Mouse (Mus musculus) kidney, postnatal 0 days (tissue): ENCODE measurements around the gene Cspg4. TPM values are rescaled to one million over a fixed set of nuclear protein-coding genes. Genes with fewer than 3 reads are reported as not detected.

Source experiments
- ATAC-seq: fragments of 200-750 bp; cut with Nextera tagmentation; replicated peaks from 2 replicates; pipeline ENCODE4 v1.8.0; 2017; ENCODE audit warnings: low read depth, moderate number of reproducible peaks, moderate TSS enrichment, moderate library complexity; ENCODE audit not compliant: low FRiP score
- DNase-seq: peaks from one replicate; pipeline ENCODE4 v3.0.0-alpha.2; 2016; ENCODE audit warnings: low spot score
- H3K27ac ChIP-seq: fragments of 300-500 bp; sonication (generic); 2 replicates; pipeline ENCODE4 v1.5.1; 2014; ENCODE audit warnings: mild to moderate bottlenecking
- H3K27me3 ChIP-seq: fragments of 300-500 bp; sonication (generic); 2 replicates; pipeline ENCODE4 v1.6.1; 2014; ENCODE audit warnings: low read length, mixed read lengths; ENCODE audit not compliant: insufficient read depth
- H3K36me3 ChIP-seq: fragments of 300-500 bp; sonication (generic); 2 replicates; pipeline ENCODE4 v1.6.1; 2014; ENCODE audit warnings: low read length, mixed read lengths; ENCODE audit not compliant: insufficient read depth
- H3K4me1 ChIP-seq: fragments of 300-500 bp; sonication (generic); replicated peaks from 2 replicates; pipeline ENCODE4 v1.6.1; 2014; ENCODE audit warnings: antibody characterized with exemption, low read length, mixed read lengths; ENCODE audit not compliant: insufficient read depth
- H3K4me2 ChIP-seq: fragments of 300-500 bp; sonication (generic); 2 replicates; pipeline ENCODE4 v1.6.1; 2014; ENCODE audit warnings: mild to moderate bottlenecking, low read length, moderate library complexity, mixed read lengths
- H3K4me3 ChIP-seq: fragments of 300-500 bp; sonication (generic); replicated peaks from 2 replicates; pipeline ENCODE4 v1.5.1; 2014; ENCODE audit warnings: low read depth, low read length
- H3K9ac ChIP-seq: fragments of 300-500 bp; sonication (generic); 2 replicates; pipeline ENCODE4 v1.6.1; 2014; ENCODE audit warnings: low read depth, low read length
- H3K9me3 ChIP-seq: fragments of 300-500 bp; sonication (generic); replicated peaks from 2 replicates; pipeline ENCODE4 v1.6.1; 2016; ENCODE audit warnings: low read length, inconsistent platforms, mixed read lengths
- CTCF ChIP-seq: IDR thresholded peaks from 2 replicates; pipeline ENCODE4 v1.5.1; 2016; ENCODE audit warnings: antibody characterized with exemption, low read depth, mild to moderate bottlenecking, moderate library complexity
- WGBS: fragments of 180-500 bp; shearing (Covaris S2); extraction: QIAGEN DNeasy Blood & Tissue Kit; methylation state at CpG from one replicate; pipeline ENCODE4 v1.1.7; 2014; 5-methylcytosine and 5-hydroxymethylcytosine counted together
- polyA plus RNA-seq: library from polyadenylated mRNA; unstranded; fragments of >200 nt; fragmentation: Nextera tagmentation; extraction: Ambion mirVana; gene quantifications from 2 replicates; pipeline ENCODE4 v1.2.1, GENCODE M21; 2015

The Cspg4 gene
- polyA plus RNA-seq, 1 experiment from 2014 or later: 18.1 TPM

- ATAC-seq: no peak
- Histone ChIP-seq H3K9ac (no peak overlapping the region), H3K9me3 (no peaks in the 10 kb centered on the region), H3K27ac (no peak overlapping the region), H3K4me2 (no peak overlapping the region), H3K4me3 (no peak overlapping the region), H3K27me3 (no peaks in the 10 kb centered on the region), H3K36me3 (peaks cover 24% of the 10 kb centered on the region), H3K4me1 (0 out of 2 replicates have a peak, but pooled peaks cover 3% of the 10 kb centered on the region)
- DNase-seq: no peak
- WGBS: 89% methylated on average over 4 of the region's 4 CpGs
- no peak for TF ChIP-seq CTCF
Observed at GRCm38 (mm10) chr9:56884328-56884727, 19.5 kb downstream of the Cspg4 start.

- 52% methylated on average over 13 of the region's 13 CpGs for WGBS
- DNase-seq: no peak
- Histone ChIP-seq H3K9me3 (no peaks in the 10 kb centered on the region), H3K4me1 (0 out of 2 replicates have a peak, but pooled peaks cover 3% of the 10 kb centered on the region), H3K36me3 (peaks cover 27% of the 10 kb centered on the region), H3K4me3 (no peak overlapping the region), H3K27me3 (no peaks in the 10 kb centered on the region; the same call in 1 of the 2 replicates), H3K4me2 (no peak overlapping the region), H3K9ac (no peak overlapping the region), H3K27ac (no peak overlapping the region)
- no peak for ATAC-seq
- TF ChIP-seq CTCF: peak; percentile 81
Observed at GRCm38 (mm10) chr9:56886113-56886512, 21.3 kb downstream of the Cspg4 start.

GRCm38 (mm10) chr9:56886601-56887000 lies 21.8 kb downstream of the Cspg4 start:
- peaks cover 27% of the 10 kb centered on the region for H3K36me3 ChIP-seq
- WGBS: 92% methylated on average over 15 of the region's 15 CpGs

GRCm38 (mm10) chr9:56887581-56887980 lies 22.7 kb downstream of the Cspg4 start:
- H3K9me3 ChIP-seq: no peaks in the 10 kb centered on the region
- DNase-seq: no peak
- no peak overlapping the region for H3K4me2 ChIP-seq
- H3K9ac ChIP-seq: no peak overlapping the region
- 0 out of 2 replicates have a peak, but pooled peaks cover 2% of the 10 kb centered on the region for H3K4me1 ChIP-seq
- no peak for ATAC-seq
- no peak overlapping the region for H3K27ac ChIP-seq
- H3K4me3 ChIP-seq: no peak overlapping the region
- WGBS: 94% methylated on average over 16 of the region's 16 CpGs
- H3K27me3 ChIP-seq: no peaks in the 10 kb centered on the region; the same call in 1 of the 2 replicates
- TF ChIP-seq CTCF: no peak
- peaks cover 27% of the 10 kb centered on the region for H3K36me3 ChIP-seq

More at GRCm38 (mm10) chr9:56886601-56887000, 21.8 kb downstream of the Cspg4 start:
- H3K9me3 ChIP-seq: no peaks in the 10 kb centered on the region
- ATAC-seq: no peak
- DNase-seq: no peak
- no peak overlapping the region for H3K4me2 ChIP-seq
- no peak overlapping the region for H3K9ac ChIP-seq
- H3K4me1 ChIP-seq: 0 out of 2 replicates have a peak, but pooled peaks cover 3% of the 10 kb centered on the region
- TF ChIP-seq CTCF: no peak
- H3K4me3 ChIP-seq: no peak overlapping the region
- H3K27ac ChIP-seq: no peak overlapping the region
- no peaks in the 10 kb centered on the region; the same call in 1 of the 2 replicates for H3K27me3 ChIP-seq

GRCm38 (mm10) chr9:56889817-56890216 lies 25.0 kb downstream of the Cspg4 start:
- Histone ChIP-seq H3K27ac (no peak overlapping the region), H3K4me2 (no peak overlapping the region), H3K9ac (no peak overlapping the region), H3K36me3 (peaks cover 31% of the 10 kb centered on the region), H3K4me3 (no peak overlapping the region), H3K27me3 (no peaks in the 10 kb centered on the region; the same call in 1 of the 2 replicates), H3K4me1 (peaks cover 4% of the 10 kb centered on the region; the same call in 1 of the 2 replicates), H3K9me3 (no peaks in the 10 kb centered on the region)
- peak; percentile 95 for DNase-seq
- peak; percentile 95 for TF ChIP-seq CTCF
- no peak; the same call in 1 of the 2 replicates for ATAC-seq
- 21% methylated on average over 14 of the region's 14 CpGs for WGBS

- no peak for TF ChIP-seq CTCF
- ATAC-seq: no peak
- Histone ChIP-seq H3K36me3 (peaks cover 31% of the 10 kb centered on the region), H3K27ac (no peak overlapping the region), H3K4me1 (peaks cover 4% of the 10 kb centered on the region; the same call in 1 of the 2 replicates), H3K4me3 (no peak overlapping the region), H3K4me2 (no peak overlapping the region), H3K27me3 (no peaks in the 10 kb centered on the region; the same call in 1 of the 2 replicates), H3K9me3 (no peaks in the 10 kb centered on the region), H3K9ac (no peak overlapping the region)
- WGBS: 72% methylated on average over 11 of the region's 11 CpGs
- DNase-seq: no peak
Observed at GRCm38 (mm10) chr9:56890522-56891250, 25.9 kb downstream of the Cspg4 start.
